8 mouse cellular contexts compared by ENCODE assay signal in genomic region chr9:78113538-78113885, GRCm38 (mm10). TPM values are rescaled to one million over a fixed set of nuclear protein-coding genes. Genes with fewer than 3 reads are reported as not detected.
DNase-seq lines count a peak whose midpoint lies in the region; ATAC-seq and TF ChIP-seq lines count a peak whose summit lies in the region.

No protein-coding gene starts in this region.

- no peaks in the 10 kb centered on the region for H3K79me2 ChIP-seq in CH12.LX (replicated peaks; ENCODE audit: control insufficient read depth, extremely low read depth, insufficient read depth, poor library complexity, severe bottlenecking)

- TF ChIP-seq POLR2A in CH12.LX (IDR thresholded peaks at IDR 0.05; ENCODE audit: low read depth, low read length), result 0 out of 2 replicates have a peak, but pooled peaks have one; percentile 14

- peaks cover 27% of the 10 kb centered on the region for H3K4me1 ChIP-seq in heart, embryonic 10.5 days
- peaks cover 5 to 42% of the 10 kb centered on the region in 2 experiments; a peak in 3 of 4 replicates for H3K4me1 ChIP-seq in CH12.LX (ENCODE audit: control insufficient read depth in 1 of 2, insufficient read depth in 2 of 2)
- peaks cover 27% of the 10 kb centered on the region for H3K4me1 ChIP-seq in forebrain, embryonic 14.5 days (ENCODE audit: control insufficient read depth, insufficient read depth, low read length)
- peaks cover 63% of the 10 kb centered on the region for H3K4me1 ChIP-seq in liver, embryonic 15.5 days (replicated peaks)

- intact Hi-C loops in heart, postnatal 10 days (cut with DNase I), result loop anchor here (1.0 to 10.0 kb wide), 3 partner anchors 62 to 371 kb away; partner anchors contain the start of gene Eef1a1
- intact Hi-C loops in gastrocnemius, postnatal 36 days (cut with DNase I), result loop anchor here (2.0 kb wide), 2 partner anchors 41 to 61 kb away; no protein-coding TSS in a partner anchor

- ATAC-seq in forebrain, embryonic 14.5 days, result peak; percentile 25
- ATAC-seq in liver, embryonic 15.5 days (ENCODE audit: insufficient read depth), result peak; percentile 5; the same call in 1 of the 2 replicates
- ATAC-seq in monocyte, adult 5-6 weeks (replicated peaks; ENCODE audit: insufficient number of reproducible peaks, low FRiP score, low TSS enrichment, poor library complexity, severe bottlenecking), result no peak

- TF ChIP-seq EP300 in CH12.LX (IDR thresholded peaks at IDR 0.05; ENCODE audit: low read length), result no peak

- H3K9me3 ChIP-seq in heart, embryonic 10.5 days, result no peaks in the 10 kb centered on the region
- no peaks in the 10 kb centered on the region for H3K9me3 ChIP-seq in CH12.LX (replicated peaks; ENCODE audit: low read length)
- H3K9me3 ChIP-seq in forebrain, embryonic 14.5 days (replicated peaks; ENCODE audit: control insufficient read depth, low read length), result no peaks in the 10 kb centered on the region
- no peaks in the 10 kb centered on the region for H3K9me3 ChIP-seq in liver, embryonic 15.5 days (replicated peaks)

- TF ChIP-seq CTCF in CH12.LX (conservative IDR thresholded peaks at IDR 0.05 in 1 of 2, IDR thresholded peaks at IDR 0.05 in 1 of 2; ENCODE audit: low read depth in 2 of 2, low read length in 2 of 2), result no peak

- dilution Hi-C loops in CH12.LX (cut with MboI; ENCODE audit: extremely low pct_ligation_motif_present, extremely low pct_unique_long_range_greater_than_20kb, low sequenced_read_pairs), result no loop called here

- H3K27me3 ChIP-seq in heart, embryonic 10.5 days (ENCODE audit: insufficient read depth, poor library complexity, severe bottlenecking), result no peaks in the 10 kb centered on the region
- H3K27me3 ChIP-seq in CH12.LX (replicated peaks), result no peaks in the 10 kb centered on the region
- no peaks in the 10 kb centered on the region for H3K27me3 ChIP-seq in forebrain, embryonic 14.5 days (replicated peaks; ENCODE audit: control insufficient read depth, insufficient read depth, low read length)
- H3K27me3 ChIP-seq in liver, embryonic 15.5 days, result no peaks in the 10 kb centered on the region

- TF ChIP-seq RAD21 in CH12.LX (IDR thresholded peaks at IDR 0.05; ENCODE audit: low read depth, low read length), result no peak

- 0 out of 2 replicates have a peak overlapping the region, but pooled peaks have one; percentile 12 for H3K4me2 ChIP-seq in CH12.LX (ENCODE audit: insufficient read depth, low read depth, poor library complexity, severe bottlenecking)
- H3K4me2 ChIP-seq in forebrain, embryonic 14.5 days (ENCODE audit: low read length), result peak overlapping the region; percentile 78
- peak overlapping the region; percentile 89 for H3K4me2 ChIP-seq in liver, embryonic 15.5 days

- peak overlapping the region; percentile 94 for H3K27ac ChIP-seq in heart, embryonic 10.5 days
- peak overlapping the region; percentile 83 for H3K27ac ChIP-seq in CH12.LX (ENCODE audit: insufficient read depth, low read depth)
- H3K27ac ChIP-seq in forebrain, embryonic 14.5 days (ENCODE audit: low read depth, low read length), result peak overlapping the region; percentile 95
- H3K27ac ChIP-seq in liver, embryonic 15.5 days (replicated peaks), result peak overlapping the region; percentile 79

- peak overlapping the region; percentile 90 for H3K9ac ChIP-seq in CH12.LX (ENCODE audit: insufficient read depth, low read depth)
- peak overlapping the region; percentile 98 for H3K9ac ChIP-seq in forebrain, embryonic 14.5 days (ENCODE audit: low read length)
- peak overlapping the region; percentile 91 for H3K9ac ChIP-seq in liver, embryonic 15.5 days

- peaks cover 10% of the 10 kb centered on the region; the same call in 1 of the 2 replicates for H3K36me3 ChIP-seq in heart, embryonic 10.5 days
- H3K36me3 ChIP-seq in CH12.LX (replicated peaks in 1 of 2; ENCODE audit: control insufficient read depth in 1 of 2, insufficient read depth in 1 of 2, low read length in 1 of 2), result peaks cover 0 to 6% of the 10 kb centered on the region in 2 experiments
- peaks cover 5% of the 10 kb centered on the region; the same call in 1 of the 2 replicates for H3K36me3 ChIP-seq in forebrain, embryonic 14.5 days (ENCODE audit: control insufficient read depth, insufficient read depth, low read length)
- H3K36me3 ChIP-seq in liver, embryonic 15.5 days (replicated peaks), result no peaks in the 10 kb centered on the region

- DNase-seq in heart, embryonic 10.5 days (ENCODE audit: low spot score), result no peak
- no peak for DNase-seq in heart, postnatal 10 days
- DNase-seq in CH12.LX (ENCODE audit: extremely low read depth), result no peak
- peak; percentile 53 for DNase-seq in forebrain, embryonic 14.5 days (ENCODE audit: low spot score)
- no peak for DNase-seq in layer of hippocampus, adult 8-10 months (ENCODE audit: low spot score in 2 of 2)
- no peak for DNase-seq in gastrocnemius, postnatal 36 days

- in situ Hi-C loops in CH12.LX (cut with MboI; ENCODE audit: low pct_ligation_motif_present, low pct_unique_long_range_greater_than_20kb, low sequenced_read_pairs), result no loop called here

- under 1% methylated on average over 14 of the region's 14 CpGs for WGBS in heart, embryonic 10.5 days
- WGBS in forebrain, embryonic 14.5 days, result 1% methylated on average over 14 of the region's 14 CpGs
- 1% methylated on average over 14 of the region's 14 CpGs for WGBS in liver, embryonic 15.5 days (ENCODE audit: insufficient replicate concordance)

- H3K4me3 ChIP-seq in heart, embryonic 10.5 days, result peak overlapping the region; percentile 74
- peak overlapping the region; percentile 65 to 99 (median 86) for H3K4me3 ChIP-seq in CH12.LX (replicated peaks in 1 of 3; ENCODE audit: low read depth in 2 of 3, low read length in 2 of 3, poor library complexity in 1 of 3)
- peak overlapping the region; percentile 95 for H3K4me3 ChIP-seq in forebrain, embryonic 14.5 days (ENCODE audit: low read depth, low read length)
- H3K4me3 ChIP-seq in liver, embryonic 15.5 days (replicated peaks), result peak overlapping the region; percentile 85

TF ChIP-seq in CH12.LX, 34 proteins besides CTCF, POLR2A, EP300 and RAD21:
- no peak for TF ChIP-seq NRF1 (IDR thresholded peaks at IDR 0.05; ENCODE audit: low read depth, low read length)
- TF ChIP-seq ZNF384 (IDR thresholded peaks at IDR 0.05; ENCODE audit: low read depth, low read length), result peak; percentile 10; the same call in 1 of the 2 replicates

RNA-seq across cellular contexts. Expression of gene Ick, which starts 4.5 kb away (rescaled TPM):
- 17.2 and 21.5 TPM in 2 replicates for polyA plus RNA-seq in heart, embryonic 10.5 days (2016; fragmentation: Nextera tagmentation; extraction: Ambion mirVana)
- 10 to 100 TPM; 21.5 to 23.0 TPM for total RNA-seq in heart, postnatal 10 days (2021)
- 3.4 and 4.8 TPM in 2 replicates for total RNA-seq in CH12.LX (2012; rRNA removed)
- 4.5 and 5.0 TPM in 2 replicates for total RNA-seq in CH12.LX (2014; rRNA removed)
- 5.4 and 7.1 TPM in 2 replicates for polyA plus RNA-seq in CH12.LX (2012; ENCODE audit: insufficient read length, low read depth)
- 30.6 and 33.8 TPM in 2 replicates for polyA plus RNA-seq in forebrain, embryonic 14.5 days (2014; fragmentation: Nextera tagmentation; extraction: Ambion mirVana)
- polyA plus RNA-seq in liver, embryonic 15.5 days (2015; fragmentation: Nextera tagmentation; extraction: Ambion mirVana), result 4.6 TPM in 2 replicates
- 10 to 100 TPM; 18.6 to 20.7 (median 19.9) TPM for total RNA-seq in layer of hippocampus, adult 8-10 months (2022)
- 3.4 to 5.2 TPM (median 3.9 TPM) in 3 replicates for total RNA-seq in monocyte, adult 5-6 weeks (2017)
- total RNA-seq in gastrocnemius, postnatal 36 days (2021), result 1 to 10 TPM; 5.4 to 7.5 TPM

RNA-seq across cellular contexts. Expression of gene Fbxo9, which starts 4.6 kb away (rescaled TPM):
- polyA plus RNA-seq in heart, embryonic 10.5 days (2016; fragmentation: Nextera tagmentation; extraction: Ambion mirVana), result 28.5 and 30.6 TPM in 2 replicates
- total RNA-seq in heart, postnatal 10 days (2021), result 10 to 100 TPM; 88.6 to 90.3 TPM
- total RNA-seq in CH12.LX (2012; rRNA removed) (18.3 and 20.8 TPM in 2 replicates), CH12.LX (2014; rRNA removed) (24.2 and 25.5 TPM in 2 replicates)
- polyA plus RNA-seq in CH12.LX (2012; ENCODE audit: insufficient read length, low read depth), result 12.7 and 14.3 TPM in 2 replicates
- polyA plus RNA-seq in forebrain, embryonic 14.5 days (2014; fragmentation: Nextera tagmentation; extraction: Ambion mirVana), result 50.3 and 53.0 TPM in 2 replicates
- polyA plus RNA-seq in liver, embryonic 15.5 days (2015; fragmentation: Nextera tagmentation; extraction: Ambion mirVana), result 74.2 and 81.2 TPM in 2 replicates
- total RNA-seq in layer of hippocampus, adult 8-10 months (2022), result 100 to 1,000 TPM in 1 of 4 experiments, 10 to 100 TPM in 3; 89.9 to 102 (median 97.3) TPM
- 43.6 to 76.3 TPM (median 68.7 TPM) in 3 replicates for total RNA-seq in monocyte, adult 5-6 weeks (2017)
- 10 to 100 TPM; 52.0 to 62.9 TPM for total RNA-seq in gastrocnemius, postnatal 36 days (2021)

Comparison
In these comparisons a context has a peak if more than half of its experiments do, and no peak if none do; other contexts are left out.
1. H3K4me2 ChIP-seq: peak in every context shown above with its lines; median percentile 89 in liver, embryonic 15.5 days; 78 in forebrain, embryonic 14.5 days; 12 in CH12.LX.